Mouse (Mus musculus) left cerebral cortex, postnatal 36 days (tissue): Measurements from ENCODE around the gene Samd10. TPM values are rescaled to one million over a fixed set of nuclear protein-coding genes. Genes with fewer than 3 reads are reported as not detected.

Experiments used
- DNase-seq, 2 experiments: peaks; one replicate each; pipeline ENCODE4 v3.0.0; 2021 to 2022; ENCODE audit warnings: low spot score in 2 of 2, mixed read lengths in 1 of 2
- intact Hi-C: fragments of 180-260 bp; cut with DNase I; formaldehyde crosslinking; loops from one replicate; pipeline ENCODE4 v1.15.1; 2025
- total RNA-seq, 2 experiments: library from RNA; stranded (reverse); gene quantifications; 2 replicates each; pipeline ENCODE4 v1.2.3; 2021

Samd10 gene
- total RNA-seq, 2 experiments from 2014 or later = 19.9 to 20.9 TPM

DNA sequence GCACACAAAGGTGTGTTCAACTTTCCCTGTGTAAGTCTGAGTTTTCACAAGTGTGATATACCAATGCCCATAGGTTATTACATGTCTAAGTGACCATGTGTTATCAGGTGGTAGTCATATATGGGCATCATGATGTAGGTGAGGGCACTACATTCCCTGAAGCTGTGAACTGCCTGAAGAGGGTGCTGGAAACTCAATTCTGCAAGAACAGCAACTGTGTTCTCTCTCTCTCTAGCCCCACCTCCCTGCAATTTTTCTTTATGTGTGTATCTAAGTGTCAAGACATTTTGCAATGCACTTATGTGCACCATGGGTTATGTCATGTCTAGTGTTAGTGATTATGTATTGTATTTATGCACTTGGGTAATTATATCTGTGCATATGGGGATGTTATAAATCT is 5.1 kb downstream of the Samd10 start:
- intact Hi-C loops = no loop called here

DNA sequence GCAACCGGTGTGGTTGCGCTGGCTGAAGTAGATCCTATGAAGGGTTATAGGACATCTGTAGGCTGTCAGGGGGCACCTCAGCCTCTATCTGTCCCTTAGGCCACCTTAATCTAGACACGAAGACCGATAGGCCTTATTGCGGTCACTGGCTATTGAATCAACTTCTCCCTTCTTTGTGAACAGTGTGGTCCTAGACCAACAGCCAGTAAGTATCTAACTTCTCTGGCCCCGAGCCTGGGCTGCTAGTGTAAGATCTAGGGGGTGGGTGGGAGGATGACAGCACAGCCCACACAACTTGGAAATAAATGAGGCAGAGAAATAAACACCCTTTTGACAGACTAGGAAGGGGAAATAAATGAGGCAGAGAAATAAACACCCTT is 6.0 kb downstream of the Samd10 start:
- intact Hi-C loops = no loop called here
- no peak for DNase-seq

More for the DNA sequence above, 5.1 kb downstream of the Samd10 start:
- no peak for DNase-seq

DNA sequence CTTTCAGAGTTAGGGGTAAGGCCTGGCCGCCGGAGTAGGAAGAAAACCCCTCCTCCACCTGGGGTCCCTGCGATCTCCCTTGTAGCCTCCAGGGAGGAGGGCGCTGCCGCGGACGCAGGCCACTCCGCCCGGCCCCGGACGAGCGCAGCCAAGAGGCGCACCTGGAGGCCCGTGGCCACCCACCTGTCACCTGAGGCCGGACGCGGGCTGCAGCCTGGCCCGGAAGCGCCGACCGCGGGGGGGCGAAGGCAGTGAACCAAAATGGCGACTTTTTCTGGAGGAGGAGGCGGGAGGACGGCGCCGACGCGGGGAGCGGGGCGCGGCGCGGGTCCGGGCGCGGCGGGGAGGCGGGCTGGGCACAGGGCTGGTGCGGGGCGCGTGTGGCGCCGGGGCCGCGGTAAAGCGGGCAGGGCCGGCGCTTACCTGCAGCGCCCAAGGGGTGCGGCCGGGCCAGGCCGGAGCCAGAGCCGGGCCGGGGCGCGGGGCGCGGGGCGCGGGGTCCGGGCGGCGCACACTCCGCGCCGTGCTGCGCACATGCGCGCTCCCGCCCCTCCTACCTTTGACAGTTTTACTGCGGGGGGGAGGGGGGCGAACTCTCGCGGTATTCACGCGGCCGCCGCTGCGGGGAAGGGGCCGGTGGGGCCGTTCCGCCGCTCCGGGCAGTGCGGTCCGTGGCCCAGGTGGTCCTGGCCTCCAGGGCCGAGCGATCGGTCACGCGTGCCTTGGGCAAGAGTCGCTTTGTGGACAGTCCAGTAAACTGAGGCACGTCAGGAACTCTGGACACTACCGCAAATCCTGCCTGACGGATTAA is 6.6 kb downstream of the Samd10 start, which contains the start of gene Zfp512b:
TSS of gene Zfp512b (minus strand) at position 573 of the 811 bp plus-strand sequence.
- DNase-seq = peak; percentile 72 to 83
- intact Hi-C loops = loop anchor here (1.0 kb wide), 1 partner anchor 72 kb away; the partner anchor contains the start of gene Dnajc5

DNA sequence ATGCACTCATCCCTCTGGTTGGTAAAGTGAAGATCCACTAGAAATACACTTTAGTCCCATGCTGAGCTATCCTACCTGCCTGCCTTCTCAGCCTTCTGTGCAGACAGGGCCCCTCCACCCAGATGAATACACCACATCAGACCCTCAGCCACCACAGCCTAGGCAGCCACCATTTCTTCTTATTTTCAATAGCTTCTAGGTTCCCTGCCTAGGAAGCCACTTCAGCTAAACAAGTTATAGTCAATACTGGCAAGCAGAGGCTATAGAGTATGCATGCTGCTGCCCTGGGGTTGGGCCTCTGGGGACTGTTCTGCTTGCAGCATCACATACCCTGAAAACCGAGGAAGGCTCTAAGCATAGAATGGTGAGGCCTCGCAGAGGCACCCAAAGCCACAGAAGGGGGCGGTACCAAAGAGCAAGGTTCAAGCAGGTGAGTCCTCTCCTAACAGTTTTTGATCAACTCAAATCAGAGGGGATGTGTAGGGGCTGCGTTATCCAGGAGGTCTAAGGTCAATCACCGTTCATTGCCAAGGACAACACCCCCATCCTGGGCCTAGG is 7.4 kb downstream of the Samd10 start, which contains the start of gene Prpf6:
TSS of gene Prpf6 (plus strand) at position 341 of the 558 bp plus-strand sequence.
- intact Hi-C loops = loop anchor here (1.0 kb wide), 1 partner anchor 71 kb away; the partner anchor contains the start of gene Dnajc5
- no peak for DNase-seq

DNA sequence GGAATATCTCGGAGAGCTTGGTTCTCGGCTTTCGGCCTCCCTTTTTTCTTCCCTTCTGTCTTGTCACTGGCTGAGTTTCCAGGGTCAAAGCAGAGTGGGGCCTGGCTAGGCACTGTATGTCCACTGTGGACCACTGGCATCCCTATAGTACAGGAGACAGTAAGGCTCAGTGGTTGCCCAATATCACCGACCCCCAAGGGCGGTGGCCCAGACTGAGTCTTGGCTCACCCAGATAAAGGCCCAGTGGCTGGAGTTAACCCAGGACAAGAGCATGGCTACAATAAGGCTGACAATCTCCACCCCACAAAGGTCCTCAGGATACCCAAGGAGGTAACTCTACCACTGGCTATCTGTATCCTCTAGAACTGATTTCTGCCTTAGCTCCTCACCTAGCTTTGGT is 8.5 kb downstream of the Samd10 start:
- no peak for DNase-seq
- intact Hi-C loops = no loop called here

DNA sequence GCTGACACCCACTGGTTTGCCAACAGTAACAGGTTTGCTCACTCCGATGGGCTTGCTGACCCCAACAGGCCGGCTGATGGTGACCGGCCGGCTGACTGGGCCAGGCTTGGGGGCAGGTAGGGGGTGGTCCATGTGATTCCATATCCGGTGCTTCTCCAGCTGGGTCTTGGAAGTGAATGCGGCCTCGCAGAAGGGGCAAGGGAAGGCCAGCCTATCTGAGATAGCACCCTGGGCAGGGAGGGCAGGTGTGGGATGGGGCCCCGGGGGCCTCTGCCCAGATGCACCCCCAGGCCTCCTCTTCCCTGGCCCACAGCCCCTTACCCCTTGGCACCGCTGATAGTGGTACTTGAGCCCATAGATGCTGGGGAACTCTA is 9.3 kb downstream of the Samd10 start:
- intact Hi-C loops = no loop called here
- no peak for DNase-seq

DNA sequence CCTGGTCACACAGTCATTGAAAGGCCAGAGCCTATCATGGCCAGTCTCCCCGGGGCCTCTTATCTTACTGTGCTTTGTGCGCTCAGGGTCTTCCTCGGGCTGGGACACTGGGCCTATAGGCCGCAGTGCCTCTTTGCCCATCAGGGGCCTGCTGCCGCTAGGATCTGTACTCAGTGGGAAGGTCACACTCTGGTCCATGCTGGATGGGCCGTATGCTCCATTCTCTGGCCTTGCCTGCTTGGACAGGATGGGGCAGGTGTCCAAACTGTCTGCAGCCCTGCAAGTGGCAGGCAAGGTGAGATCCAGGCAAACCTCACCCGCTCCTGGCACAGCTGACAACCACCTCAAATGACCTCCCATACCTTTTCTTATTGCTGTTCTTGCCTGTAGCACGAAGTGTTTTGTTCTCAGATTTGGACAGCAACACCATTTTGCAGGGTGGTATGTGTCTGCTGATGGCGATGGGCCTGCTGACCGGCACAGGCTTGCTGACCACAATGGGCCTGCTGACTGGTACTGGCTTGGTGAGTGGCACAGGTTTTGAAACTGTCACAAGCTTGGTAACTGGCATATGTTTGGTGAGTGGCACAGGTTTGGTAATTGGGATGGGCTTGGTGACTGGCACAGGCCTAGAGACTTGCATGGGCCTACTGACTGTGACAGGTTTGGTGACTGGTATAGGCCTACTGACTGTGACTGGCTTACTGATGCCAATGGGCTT is 9.8 kb downstream of the Samd10 start:
- intact Hi-C loops = no loop called here
- no peak for DNase-seq

DNA sequence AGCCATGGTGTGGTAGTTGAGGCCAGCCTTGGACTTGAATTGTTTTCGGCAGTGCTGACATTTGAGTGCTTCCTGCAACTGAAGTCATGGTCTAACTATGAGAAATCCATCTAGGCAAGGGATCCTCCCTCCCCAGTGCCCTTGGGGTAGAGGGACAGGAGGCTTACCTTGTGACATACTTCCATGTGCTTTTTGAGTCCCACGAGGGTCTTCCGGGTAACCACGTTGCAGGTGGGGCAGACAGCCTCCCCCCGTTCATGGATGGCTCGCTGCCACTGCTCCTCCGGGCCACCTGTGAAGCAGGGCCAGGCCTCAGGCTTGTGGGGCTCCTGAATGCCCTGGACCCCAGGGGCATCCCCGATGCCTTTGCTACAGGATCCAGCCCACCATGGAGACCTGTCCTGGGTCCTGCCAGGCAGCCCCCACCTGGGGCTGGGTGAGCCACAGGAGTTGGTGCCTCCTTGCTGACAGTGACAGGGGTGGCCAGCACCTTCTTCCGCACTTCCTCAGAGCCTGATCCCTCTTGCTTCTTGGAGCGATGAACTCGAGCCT is 10.7 kb downstream of the Samd10 start:
- intact Hi-C loops = no loop called here
- DNase-seq = no peak

DNA sequence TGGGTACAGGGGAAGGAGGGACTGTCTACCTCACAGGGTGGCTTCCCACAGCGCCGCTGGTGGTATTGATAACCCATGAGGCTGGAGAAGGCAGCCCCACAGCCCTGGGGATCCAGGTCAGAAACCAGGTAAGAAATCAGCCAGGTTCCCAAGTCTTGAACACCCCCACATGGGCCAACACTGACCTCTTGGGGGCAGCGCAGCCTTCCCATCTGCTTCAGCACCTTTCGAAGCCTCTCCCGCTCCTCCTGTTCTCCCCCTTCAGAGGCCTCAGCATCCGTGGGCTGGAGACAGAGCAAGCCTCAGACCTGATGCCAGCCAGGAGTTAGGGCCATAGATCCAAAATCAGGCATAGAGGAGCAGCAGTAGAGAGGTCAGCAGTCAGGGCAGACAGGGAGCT is 11.2 kb downstream of the Samd10 start:
- peak in 1 of 2 experiments; percentile 2 for DNase-seq
- intact Hi-C loops = no loop called here

DNA sequence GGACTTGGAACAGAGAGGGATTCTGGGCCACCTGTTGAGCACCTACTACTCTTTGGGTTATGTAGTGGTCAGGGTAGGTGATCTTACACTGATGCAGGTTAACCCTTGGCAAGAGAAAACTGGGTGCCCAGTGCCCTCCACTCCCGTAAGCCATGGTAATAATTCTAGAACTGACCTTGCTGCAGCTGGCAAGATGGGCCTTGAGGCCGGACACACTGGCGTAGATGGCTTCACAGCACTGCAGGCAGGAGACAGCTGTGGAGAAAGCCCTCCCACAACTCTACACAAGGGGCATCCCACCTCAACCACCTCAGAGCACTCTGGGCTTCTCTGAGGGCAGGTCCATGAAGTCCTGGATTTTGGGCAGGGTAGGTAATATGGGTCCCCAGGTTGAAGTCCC is 12.9 kb downstream of the Samd10 start:
- no peak for DNase-seq
- intact Hi-C loops = no loop called here

DNA sequence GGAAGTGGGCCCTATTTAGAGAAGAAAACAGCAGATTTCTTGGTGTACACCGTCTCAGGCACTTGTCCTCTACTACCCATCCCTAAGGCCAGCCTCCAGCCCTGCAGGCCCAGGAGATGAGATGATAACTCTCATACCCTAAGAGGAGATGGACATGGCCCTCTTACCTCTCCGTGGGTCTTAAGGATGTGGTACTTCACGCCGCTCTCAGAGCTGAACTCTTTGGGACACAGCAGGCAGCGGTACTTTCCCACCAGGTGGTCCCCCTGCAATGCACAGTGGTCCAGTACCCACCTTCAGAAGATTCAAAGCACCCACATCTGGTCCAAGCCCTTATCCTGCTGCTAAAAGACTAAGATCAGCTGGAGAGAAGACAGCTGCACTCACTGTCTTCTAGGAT is 13.5 kb downstream of the Samd10 start:
- intact Hi-C loops = no loop called here
- no peak for DNase-seq

DNA sequence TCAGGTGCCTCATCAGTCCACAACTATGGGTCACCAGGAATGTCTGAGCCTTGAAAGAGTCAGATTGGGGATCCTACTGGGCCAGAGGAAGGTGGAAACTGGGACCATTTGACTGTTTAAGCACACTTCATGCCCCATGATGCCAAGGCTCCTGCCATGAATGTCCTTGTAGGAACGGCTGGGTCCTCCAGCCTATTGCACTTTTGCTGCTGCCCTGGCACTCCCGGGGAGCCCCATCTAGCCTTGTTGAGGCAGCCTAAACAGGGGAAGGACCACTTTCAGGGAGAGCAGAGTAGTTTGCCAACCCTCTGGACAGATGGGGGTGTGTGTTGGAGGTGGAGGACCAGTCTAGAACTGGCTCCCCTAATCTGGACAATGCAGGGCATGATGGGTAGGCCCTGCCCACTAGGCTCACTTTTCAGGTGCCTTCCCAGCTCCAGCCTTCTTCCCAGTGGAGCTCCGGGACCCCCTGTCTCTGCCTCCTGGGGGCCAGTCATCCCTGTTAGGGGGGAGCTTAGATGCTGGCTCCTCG is 14.5 kb downstream of the Samd10 start, which contains the start of gene Uckl1:
TSS of gene Uckl1 (minus strand) at position 482 of the 532 bp plus-strand sequence.
- peak in 1 of 2 experiments; percentile 4 for DNase-seq
- intact Hi-C loops = loop anchor here (5.0 kb wide), 1 partner anchor 192 kb away; no protein-coding TSS in a partner anchor

DNA sequence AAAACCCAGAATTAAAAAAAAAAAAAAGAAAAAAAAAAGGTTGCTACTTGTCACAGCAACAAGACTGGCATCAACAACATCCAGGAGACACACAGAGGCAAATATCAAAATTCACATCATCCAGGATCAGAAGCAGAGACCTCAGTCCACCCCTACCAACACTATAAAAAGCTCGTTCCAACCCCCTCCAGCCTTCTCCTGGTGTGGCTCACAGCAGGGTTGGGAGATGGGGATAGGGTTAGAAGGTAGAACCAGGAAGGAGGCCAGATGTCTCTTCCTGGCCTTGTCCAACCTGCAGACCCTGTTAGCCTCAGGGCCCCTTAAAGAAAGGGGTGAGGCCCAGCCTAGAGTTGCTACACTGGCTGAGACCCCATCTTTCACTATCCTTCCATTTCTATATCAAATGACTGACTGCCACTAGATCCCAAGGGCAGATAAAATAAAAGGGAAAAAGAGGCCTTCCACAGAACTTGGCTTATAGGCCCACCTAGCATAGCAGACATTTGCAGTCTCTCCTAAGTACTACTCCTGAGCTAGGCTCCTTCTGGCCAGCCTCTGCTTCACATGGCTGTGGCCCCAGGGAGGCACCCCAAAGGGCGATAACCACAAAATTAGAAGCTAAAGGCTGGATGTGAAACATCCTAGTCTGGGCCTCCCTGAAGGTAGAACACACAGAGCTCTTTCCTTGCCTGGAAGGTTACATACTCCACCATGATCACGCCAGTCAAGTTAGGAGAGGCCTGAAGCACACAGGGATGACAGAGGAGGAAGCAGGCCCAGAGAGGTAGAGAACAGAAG is 15.4 kb downstream of the Samd10 start:
- peak in 1 of 2 experiments; percentile 2 for DNase-seq
- intact Hi-C loops = loop anchor here (5.0 kb wide), 1 partner anchor 191 kb away; no protein-coding TSS in a partner anchor

DNA sequence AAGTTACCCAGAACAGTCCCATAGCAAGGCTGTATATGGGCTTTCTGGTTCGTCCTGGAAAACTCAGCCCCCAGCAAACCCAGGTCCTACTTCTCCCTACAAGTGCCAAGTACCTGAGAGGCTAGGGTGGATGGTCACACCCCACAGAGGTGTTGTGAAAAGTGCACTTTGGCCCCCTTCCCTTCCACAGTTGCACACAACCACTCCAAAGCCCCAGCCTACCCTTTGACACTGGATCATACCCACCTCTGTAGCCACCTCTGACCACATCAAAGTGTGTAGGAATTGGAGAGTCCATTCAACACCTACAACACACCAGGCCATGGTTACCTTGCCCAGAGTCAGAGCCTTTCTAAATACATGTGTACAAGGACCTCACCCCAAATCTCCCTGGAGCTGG is 16.1 kb downstream of the Samd10 start:
- DNase-seq = peak in 1 of 2 experiments; percentile 3
- intact Hi-C loops = loop anchor here (5.0 kb wide), 1 partner anchor 191 kb away; no protein-coding TSS in a partner anchor

DNA sequence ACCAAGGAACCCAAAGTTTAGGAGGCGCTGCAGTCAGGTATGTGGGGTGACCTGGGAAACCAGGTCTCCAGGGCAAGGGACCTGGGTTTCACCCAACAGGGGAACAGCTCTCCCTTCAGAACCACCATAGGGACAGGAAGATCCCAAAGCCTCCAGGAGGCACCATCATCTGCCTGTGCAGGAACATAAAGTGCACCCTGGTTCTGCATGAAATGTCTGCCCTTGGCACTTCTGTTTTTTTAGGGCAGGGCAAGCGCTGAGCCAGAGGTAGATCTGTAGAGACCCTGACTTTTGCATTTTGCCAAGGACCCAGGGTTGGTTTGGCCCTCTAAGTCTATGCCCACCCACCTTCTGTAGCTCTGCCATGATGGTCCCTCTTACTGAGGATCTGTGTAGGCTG is 16.7 kb downstream of the Samd10 start:
- intact Hi-C loops = loop anchor here (5.0 kb wide), 1 partner anchor 190 kb away; no protein-coding TSS in a partner anchor
- no peak for DNase-seq

DNA sequence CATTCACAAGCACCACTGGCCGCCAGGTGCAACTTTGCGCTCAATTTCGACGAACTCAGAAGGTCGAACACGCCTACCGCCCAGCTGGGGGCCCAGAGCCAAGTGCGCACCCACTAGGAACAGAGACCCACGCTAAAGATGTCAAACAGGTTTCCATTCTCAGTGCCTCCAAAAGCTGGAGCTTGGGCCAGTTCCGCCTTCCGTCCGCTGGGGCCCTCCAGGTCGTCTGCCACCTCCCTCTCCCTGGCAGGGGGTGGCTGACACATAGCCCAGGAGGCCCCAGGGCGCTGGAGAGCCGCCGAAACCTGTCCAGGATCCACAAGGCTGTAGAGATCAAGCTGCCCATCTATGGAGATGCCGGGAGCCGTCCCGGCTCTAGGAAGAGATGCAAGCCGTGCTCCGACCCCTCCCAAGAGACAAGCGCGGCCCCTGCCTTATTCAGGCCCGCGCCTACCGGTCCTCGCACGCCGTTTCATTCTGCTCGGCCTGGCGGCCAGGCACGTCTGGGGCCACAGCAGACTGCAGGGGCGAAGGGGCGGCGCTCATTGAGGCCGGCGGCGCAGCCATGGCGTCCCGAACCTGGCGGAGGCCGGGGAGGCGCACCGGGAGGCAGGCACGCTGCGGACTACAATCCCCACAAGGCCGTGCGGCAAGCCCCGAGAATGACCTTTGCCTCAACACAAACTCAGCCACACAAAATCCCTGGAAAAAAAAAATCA is 17.5 kb downstream of the Samd10 start:
- peak; percentile 88 to 89 for DNase-seq
- intact Hi-C loops = loop anchor here (5.0 kb wide), 1 partner anchor 189 kb away; no protein-coding TSS in a partner anchor

DNA sequence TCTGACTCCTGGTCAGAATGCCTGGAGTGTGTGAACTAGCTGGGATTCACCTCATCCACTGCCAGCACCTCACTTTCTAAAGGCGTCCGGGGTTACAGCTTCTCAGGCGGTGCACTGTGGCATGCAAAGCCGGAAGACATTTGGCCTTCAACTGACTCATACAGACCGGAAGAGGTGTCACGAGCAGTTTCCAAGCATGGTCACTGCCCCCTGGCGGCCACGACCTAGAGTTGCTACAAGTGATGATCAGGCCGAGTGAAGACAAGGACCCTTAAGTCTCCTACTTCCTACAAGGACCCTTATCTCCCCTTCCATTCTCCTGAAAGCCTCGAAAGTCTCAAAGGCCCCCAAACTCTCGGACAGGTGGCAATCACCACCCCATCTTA is 18.0 kb downstream of the Samd10 start:
- peak; percentile 74 to 80 for DNase-seq
- intact Hi-C loops = loop anchor here (5.0 kb wide), 1 partner anchor 189 kb away; no protein-coding TSS in a partner anchor
